Mouse (Mus musculus): Measurements from ENCODE around the gene Kif5a. TPM values are rescaled to one million over a fixed set of nuclear protein-coding genes. Genes with fewer than 3 reads are reported as not detected.

The Kif5a gene
- polyA plus RNA-seq, 1 experiment from 2014 or later, result 1.2 TPM

- H3K27me3 ChIP-seq (ENCODE audit: control insufficient read depth, insufficient read depth, low read depth, low read length), result no peaks in the 10 kb centered on the region
- H3K4me1 ChIP-seq (replicated peaks; ENCODE audit: control insufficient read depth, insufficient read depth, low read length), result peaks cover 9% of the 10 kb centered on the region
- no peaks in the 10 kb centered on the region for H3K9me3 ChIP-seq (ENCODE audit: control insufficient read depth, low read length)
- H3K9ac ChIP-seq (ENCODE audit: low read length), result no peak overlapping the region
- H3K36me3 ChIP-seq (ENCODE audit: control insufficient read depth, insufficient read depth, low read length), result peaks cover 57% of the 10 kb centered on the region
- no peak overlapping the region for H3K4me3 ChIP-seq (ENCODE audit: low read length)
- 83% methylated on average over 16 of the region's 16 CpGs for WGBS
- ATAC-seq (ENCODE audit: low read depth), result no peak
- no peak overlapping the region for H3K27ac ChIP-seq (ENCODE audit: low read length)
- H3K4me2 ChIP-seq (ENCODE audit: low read depth, low read length), result no peak overlapping the region
Observed at GRCm38 (mm10) chr10:127297015-127297871, 34.1 kb upstream of the Kif5a start.

- WGBS, result 85% methylated on average over 24 of the region's 24 CpGs
Observed at GRCm38 (mm10) chr10:127295986-127296794, 33.0 kb upstream of the Kif5a start.

GRCm38 (mm10) chr10:127294895-127295510, 31.9 kb upstream of the Kif5a start:
- Histone ChIP-seq H3K27me3 (ENCODE audit: control insufficient read depth, insufficient read depth, low read depth, low read length) (no peaks in the 10 kb centered on the region), H3K27ac (ENCODE audit: low read length) (no peak overlapping the region), H3K9ac (ENCODE audit: low read length) (no peak overlapping the region), H3K9me3 (ENCODE audit: control insufficient read depth, low read length) (no peaks in the 10 kb centered on the region), H3K4me1 (replicated peaks; ENCODE audit: control insufficient read depth, insufficient read depth, low read length) (peaks cover 18% of the 10 kb centered on the region), H3K4me2 (ENCODE audit: low read depth, low read length) (no peak overlapping the region), H3K36me3 (ENCODE audit: control insufficient read depth, insufficient read depth, low read length) (peaks cover 44% of the 10 kb centered on the region), H3K4me3 (ENCODE audit: low read length) (no peak overlapping the region)
- WGBS, result 88% methylated on average over 10 of the region's 10 CpGs
- no peak for ATAC-seq (ENCODE audit: low read depth)

More at GRCm38 (mm10) chr10:127295986-127296794, 33.0 kb upstream of the Kif5a start:
- H3K36me3 ChIP-seq (ENCODE audit: control insufficient read depth, insufficient read depth, low read length), result peaks cover 48% of the 10 kb centered on the region
- peaks cover 18% of the 10 kb centered on the region for H3K4me1 ChIP-seq (replicated peaks; ENCODE audit: control insufficient read depth, insufficient read depth, low read length)
- H3K27ac ChIP-seq (ENCODE audit: low read length), result no peak overlapping the region
- H3K9me3 ChIP-seq (ENCODE audit: control insufficient read depth, low read length), result no peaks in the 10 kb centered on the region
- no peak overlapping the region for H3K4me3 ChIP-seq (ENCODE audit: low read length)
- H3K27me3 ChIP-seq (ENCODE audit: control insufficient read depth, insufficient read depth, low read depth, low read length), result no peaks in the 10 kb centered on the region
- H3K9ac ChIP-seq (ENCODE audit: low read length), result no peak overlapping the region
- H3K4me2 ChIP-seq (ENCODE audit: low read depth, low read length), result no peak overlapping the region
- ATAC-seq (ENCODE audit: low read depth), result no peak

- H3K9me3 ChIP-seq (ENCODE audit: control insufficient read depth, low read length), result no peaks in the 10 kb centered on the region
- 88% methylated on average over 3 of the region's 3 CpGs for WGBS
- H3K27me3 ChIP-seq (ENCODE audit: control insufficient read depth, insufficient read depth, low read depth, low read length), result no peaks in the 10 kb centered on the region
- no peak overlapping the region for H3K4me3 ChIP-seq (ENCODE audit: low read length)
- peaks cover 36% of the 10 kb centered on the region for H3K36me3 ChIP-seq (ENCODE audit: control insufficient read depth, insufficient read depth, low read length)
- no peak overlapping the region for H3K4me2 ChIP-seq (ENCODE audit: low read depth, low read length)
- H3K27ac ChIP-seq (ENCODE audit: low read length), result no peak overlapping the region
- no peak overlapping the region for H3K9ac ChIP-seq (ENCODE audit: low read length)
- peaks cover 22% of the 10 kb centered on the region for H3K4me1 ChIP-seq (replicated peaks; ENCODE audit: control insufficient read depth, insufficient read depth, low read length)
- ATAC-seq (ENCODE audit: low read depth), result no peak
Observed at GRCm38 (mm10) chr10:127293590-127294113, 30.5 kb upstream of the Kif5a start.

GRCm38 (mm10) chr10:127292987-127293538, 29.9 kb upstream of the Kif5a start:
- Histone ChIP-seq H3K9me3 (ENCODE audit: control insufficient read depth, low read length) (no peaks in the 10 kb centered on the region), H3K4me1 (replicated peaks; ENCODE audit: control insufficient read depth, insufficient read depth, low read length) (peaks cover 22% of the 10 kb centered on the region), H3K4me2 (ENCODE audit: low read depth, low read length) (peak overlapping the region; percentile 75; the same call in 1 of the 2 replicates), H3K9ac (ENCODE audit: low read length) (no peak overlapping the region; the same call in 1 of the 2 replicates), H3K4me3 (ENCODE audit: low read length) (peak overlapping the region; percentile 15; the same call in 1 of the 2 replicates), H3K27me3 (ENCODE audit: control insufficient read depth, insufficient read depth, low read depth, low read length) (no peaks in the 10 kb centered on the region), H3K27ac (ENCODE audit: low read length) (peak overlapping the region; percentile 32), H3K36me3 (ENCODE audit: control insufficient read depth, insufficient read depth, low read length) (peaks cover 36% of the 10 kb centered on the region)
- no peak for ATAC-seq (ENCODE audit: low read depth)
- WGBS, result 56% methylated on average over 6 of the region's 6 CpGs

- Histone ChIP-seq H3K27me3 (ENCODE audit: control insufficient read depth, insufficient read depth, low read depth, low read length) (no peaks in the 10 kb centered on the region), H3K9ac (ENCODE audit: low read length) (peak overlapping the region; percentile 84), H3K4me2 (ENCODE audit: low read depth, low read length) (peak overlapping the region; percentile 75), H3K4me3 (ENCODE audit: low read length) (peak overlapping the region; percentile 84), H3K27ac (ENCODE audit: low read length) (peak overlapping the region; percentile 94; the same call in 1 of the 2 replicates), H3K4me1 (replicated peaks; ENCODE audit: control insufficient read depth, insufficient read depth, low read length) (peaks cover 31% of the 10 kb centered on the region), H3K9me3 (ENCODE audit: control insufficient read depth, low read length) (no peaks in the 10 kb centered on the region), H3K36me3 (ENCODE audit: control insufficient read depth, insufficient read depth, low read length) (peaks cover 29% of the 10 kb centered on the region)
- no peak for ATAC-seq (ENCODE audit: low read depth)
- 22% methylated on average over 5 of the region's 5 CpGs for WGBS
Observed at GRCm38 (mm10) chr10:127291881-127292638, 28.9 kb upstream of the Kif5a start.

GRCm38 (mm10) chr10:127290930-127291880, 28.1 kb upstream of the Kif5a start:
- Histone ChIP-seq H3K36me3 (ENCODE audit: control insufficient read depth, insufficient read depth, low read length) (peaks cover 29% of the 10 kb centered on the region), H3K9me3 (ENCODE audit: control insufficient read depth, low read length) (no peaks in the 10 kb centered on the region), H3K4me2 (ENCODE audit: low read depth, low read length) (peak overlapping the region; percentile 75), H3K4me3 (ENCODE audit: low read length) (peak overlapping the region; percentile 84), H3K4me1 (replicated peaks; ENCODE audit: control insufficient read depth, insufficient read depth, low read length) (peaks cover 38% of the 10 kb centered on the region), H3K27ac (ENCODE audit: low read length) (peak overlapping the region; percentile 94), H3K9ac (ENCODE audit: low read length) (peak overlapping the region; percentile 84), H3K27me3 (ENCODE audit: control insufficient read depth, insufficient read depth, low read depth, low read length) (no peaks in the 10 kb centered on the region)
- 2% methylated on average over 19 of the region's 19 CpGs for WGBS
- ATAC-seq (ENCODE audit: low read depth), result peak; percentile 37
